Mouse (Mus musculus): ENCODE measurements around the gene Mdp1.

Gene Mdp1

GRCm38 (mm10) chr14:55618486-55619195, 41.7 kb downstream of the Mdp1 start:
- no peak for TF ChIP-seq GATA4 (IDR thresholded peaks at IDR 0.05; ENCODE audit: insufficient replicate concordance, low read length)

- no peak for TF ChIP-seq GATA4 (IDR thresholded peaks at IDR 0.05; ENCODE audit: insufficient replicate concordance, low read length)
These were observed 42.5 kb downstream of the Mdp1 start, which contains the start of gene Rec8 for GRCm38 (mm10) chr14:55617822-55618221. TSS of gene Rec8 (plus strand) at chr14:55618037.

- no peak for TF ChIP-seq GATA4 (IDR thresholded peaks at IDR 0.05; ENCODE audit: insufficient replicate concordance, low read length)
These were observed 43.5 kb downstream of the Mdp1 start for GRCm38 (mm10) chr14:55616844-55617243.

GRCm38 (mm10) chr14:55615876-55616275, 44.4 kb downstream of the Mdp1 start:
- TF ChIP-seq GATA4 (IDR thresholded peaks at IDR 0.05; ENCODE audit: insufficient replicate concordance, low read length): no peak

GRCm38 (mm10) chr14:55614565-55615178, 45.6 kb downstream of the Mdp1 start:
- no peak for TF ChIP-seq GATA4 (IDR thresholded peaks at IDR 0.05; ENCODE audit: insufficient replicate concordance, low read length)

GRCm38 (mm10) chr14:55613346-55613745, 47.0 kb downstream of the Mdp1 start:
- no peak for TF ChIP-seq GATA4 (IDR thresholded peaks at IDR 0.05; ENCODE audit: insufficient replicate concordance, low read length)

- TF ChIP-seq GATA4 (IDR thresholded peaks at IDR 0.05; ENCODE audit: insufficient replicate concordance, low read length): no peak
These were observed 52.0 kb downstream of the Mdp1 start for GRCm38 (mm10) chr14:55608339-55608738.

Measured in liver, adult (tissue).